Mouse (Mus musculus) limb, embryonic 11.5 days (tissue): ENCODE results near the gene Clcf1. TPM values are rescaled to one million over a fixed set of nuclear protein-coding genes. Genes with fewer than 3 reads are reported as not detected.

Experiments
- ATAC-seq: fragments of 200-750 bp; cut with Nextera tagmentation; 2 replicates; pipeline ENCODE4 v1.8.0; 2017; ENCODE audit warnings: low read depth; ENCODE audit not compliant: insufficient number of reproducible peaks, low FRiP score, low TSS enrichment
- DNase-seq: peaks from one replicate; pipeline ENCODE4 v3.0.0-alpha.2; 2015; ENCODE audit warnings: low spot score
- H3K27ac ChIP-seq: fragments of 300-500 bp; sonication (generic); replicated peaks from 2 replicates; pipeline ENCODE4 v1.5.1; 2014; ENCODE audit warnings: low read depth, mild to moderate bottlenecking, low read length
- H3K27me3 ChIP-seq: fragments of 300-500 bp; sonication (generic); 2 replicates; pipeline ENCODE4 v1.6.1; 2014; ENCODE audit warnings: mild to moderate bottlenecking, low read length, mixed read lengths; ENCODE audit not compliant: control insufficient read depth, insufficient read depth
- H3K36me3 ChIP-seq: fragments of 300-500 bp; sonication (generic); 2 replicates; pipeline ENCODE4 v1.6.1; 2014; ENCODE audit warnings: mild to moderate bottlenecking, low read length, moderate library complexity, mixed read lengths; ENCODE audit not compliant: control insufficient read depth, insufficient read depth
- H3K4me1 ChIP-seq: fragments of 300-500 bp; sonication (generic); 2 replicates; pipeline ENCODE4 v1.6.1; 2014; ENCODE audit warnings: low read length, mixed read lengths; ENCODE audit not compliant: control insufficient read depth, insufficient read depth
- H3K4me2 ChIP-seq: fragments of 300-500 bp; sonication (generic); 2 replicates; pipeline ENCODE4 v1.6.1; 2014; ENCODE audit warnings: low read depth, mild to moderate bottlenecking, moderate library complexity; ENCODE audit not compliant: severe bottlenecking
- H3K4me3 ChIP-seq: fragments of 300-500 bp; sonication (generic); 2 replicates; pipeline ENCODE4 v1.5.1; 2014; ENCODE audit warnings: low read depth, low read length
- H3K9ac ChIP-seq: fragments of 300-500 bp; sonication (generic); 2 replicates; pipeline ENCODE4 v1.6.1; 2014; ENCODE audit warnings: mild to moderate bottlenecking, low read length
- H3K9me3 ChIP-seq: fragments of 300-500 bp; sonication (generic); 2 replicates; pipeline ENCODE4 v1.6.1; 2016; ENCODE audit warnings: low read length; ENCODE audit not compliant: control insufficient read depth
- WGBS: fragments of 180-500 bp; shearing (Covaris S2); extraction: QIAGEN DNeasy Blood & Tissue Kit; methylation state at CpG from one replicate; pipeline ENCODE4 v1.1.7; 2014; 5-methylcytosine and 5-hydroxymethylcytosine counted together
- polyA plus RNA-seq: library from polyadenylated mRNA; unstranded; fragments of >200 nt; fragmentation: Nextera tagmentation; extraction: Ambion mirVana; gene quantifications from 2 replicates; pipeline ENCODE4 v1.2.1, GENCODE M21; 2014

Clcf1 gene
- polyA plus RNA-seq: 5.0 and 7.4 TPM in 2 replicates

GRCm38 (mm10) chr19:4214071-4214770, at the start of gene Clcf1, which contains the start of gene AC109138.7:
Clcf1 (plus strand) TSS chr19:4214238.
AC109138.7 (plus strand) TSS chr19:4214357.
- peak within 1 kb of the TSS; percentile 94 for H3K9ac ChIP-seq
- peak; percentile 78 for DNase-seq
- peak within 1 kb of the TSS; percentile 86 for H3K4me2 ChIP-seq
- 0% methylated on average over 49 of the region's 49 CpGs for WGBS
- H3K9me3 ChIP-seq: no peaks in the 10 kb centered on the region
- H3K27ac ChIP-seq: peak within 1 kb of the TSS; percentile 92
- peak within 1 kb of the TSS; percentile 84 for H3K4me3 ChIP-seq
- H3K27me3 ChIP-seq: no peaks in the 10 kb centered on the region
- peaks cover 57% of the 10 kb centered on the region for H3K4me1 ChIP-seq
- peak; percentile 31; the same call in 1 of the 2 replicates for ATAC-seq
- no peaks in the 10 kb centered on the region for H3K36me3 ChIP-seq

- Histone ChIP-seq H3K4me1 (peaks cover 4% of the 10 kb centered on the region), H3K4me3 (no peak overlapping the region), H3K4me2 (no peak overlapping the region), H3K27me3 (no peaks in the 10 kb centered on the region), H3K9ac (no peak overlapping the region), H3K27ac (no peak overlapping the region), H3K9me3 (no peaks in the 10 kb centered on the region), H3K36me3 (peaks cover 4% of the 10 kb centered on the region; the same call in 1 of the 2 replicates)
- 72% methylated on average over 2 of the region's 2 CpGs for WGBS
- DNase-seq (no peak), ATAC-seq (no peak)
Measured at GRCm38 (mm10) chr19:4164721-4165120, 49.3 kb upstream of the Clcf1 start.

- Histone ChIP-seq H3K9ac (no peak overlapping the region), H3K27ac (no peak overlapping the region), H3K36me3 (no peaks in the 10 kb centered on the region; the same call in 1 of the 2 replicates), H3K4me3 (no peak overlapping the region), H3K9me3 (no peaks in the 10 kb centered on the region), H3K27me3 (no peaks in the 10 kb centered on the region), H3K4me1 (peaks cover 9% of the 10 kb centered on the region), H3K4me2 (no peak overlapping the region)
- no peak for DNase-seq
- no peak for ATAC-seq
- WGBS: 79% methylated on average over 9 of the region's 9 CpGs
Measured at GRCm38 (mm10) chr19:4166678-4167476, 47.2 kb upstream of the Clcf1 start.

- H3K4me2 ChIP-seq: peak overlapping the region; percentile 88
- no peaks in the 10 kb centered on the region for H3K9me3 ChIP-seq
- H3K4me3 ChIP-seq: peak overlapping the region; percentile 41
- H3K4me1 ChIP-seq: peaks cover 5% of the 10 kb centered on the region
- WGBS: under 1% methylated on average over 43 of the region's 43 CpGs
- no peaks in the 10 kb centered on the region for H3K27me3 ChIP-seq
- peak overlapping the region; percentile 69 for H3K27ac ChIP-seq
- DNase-seq (peak; percentile 100), ATAC-seq (peak; percentile 92)
- H3K36me3 ChIP-seq: no peaks in the 10 kb centered on the region; the same call in 1 of the 2 replicates
- peak overlapping the region; percentile 83 for H3K9ac ChIP-seq
Measured at GRCm38 (mm10) chr19:4169378-4169784, 44.7 kb upstream of the Clcf1 start.

- peaks cover 5% of the 10 kb centered on the region for H3K4me1 ChIP-seq
- H3K27ac ChIP-seq: peak overlapping the region; percentile 69
- WGBS: 10% methylated on average over 27 of the region's 27 CpGs
- ATAC-seq (peak; percentile 46), DNase-seq (no peak)
- no peaks in the 10 kb centered on the region for H3K27me3 ChIP-seq
- no peaks in the 10 kb centered on the region for H3K9me3 ChIP-seq
- H3K9ac ChIP-seq: peak overlapping the region; percentile 83
- no peaks in the 10 kb centered on the region; the same call in 1 of the 2 replicates for H3K36me3 ChIP-seq
- peak overlapping the region; percentile 41 for H3K4me3 ChIP-seq
- H3K4me2 ChIP-seq: peak overlapping the region; percentile 88
Measured at GRCm38 (mm10) chr19:4169810-4170209, 44.2 kb upstream of the Clcf1 start.

- no peak for DNase-seq
- Histone ChIP-seq H3K4me2 (no peak overlapping the region), H3K9me3 (no peaks in the 10 kb centered on the region), H3K36me3 (no peaks in the 10 kb centered on the region; the same call in 1 of the 2 replicates), H3K4me1 (peaks cover 14% of the 10 kb centered on the region), H3K9ac (peak overlapping the region; percentile 83; the same call in 1 of the 2 replicates), H3K27ac (no peak overlapping the region), H3K27me3 (no peaks in the 10 kb centered on the region), H3K4me3 (no peak overlapping the region)
- no peak for ATAC-seq
- WGBS: 90% methylated on average over 10 of the region's 10 CpGs
Measured at GRCm38 (mm10) chr19:4170723-4171392, 43.2 kb upstream of the Clcf1 start.

- Histone ChIP-seq H3K9ac (peak overlapping the region; percentile 12), H3K9me3 (no peaks in the 10 kb centered on the region), H3K27ac (no peak overlapping the region), H3K4me2 (no peak overlapping the region), H3K27me3 (no peaks in the 10 kb centered on the region), H3K36me3 (no peaks in the 10 kb centered on the region; the same call in 1 of the 2 replicates), H3K4me1 (peaks cover 15% of the 10 kb centered on the region), H3K4me3 (no peak overlapping the region)
- DNase-seq: no peak
- WGBS: 64% methylated on average over 13 of the region's 13 CpGs
- no peak for ATAC-seq
Measured at GRCm38 (mm10) chr19:4171393-4172290, 42.4 kb upstream of the Clcf1 start.
